ENCODE assay signal across 8 mouse cellular contexts in genomic region chr2:150909429-150910039, GRCm38 (mm10). TPM values are rescaled to one million over a fixed set of nuclear protein-coding genes. Genes with fewer than 3 reads are reported as not detected.
A peak's percentile ranks its signal among the peaks of the same experiment; 100 is the strongest.
DNase-seq lines count a peak whose midpoint lies in the region; ATAC-seq and TF ChIP-seq lines count a peak whose summit lies in the region.

No protein-coding gene starts in this region.

- peak overlapping the region; percentile 76 for H3K4me3 ChIP-seq in G1E (ENCODE audit: low read depth, low read length)
- peak overlapping the region; percentile 67 for H3K4me3 ChIP-seq in forebrain, postnatal 0 days (ENCODE audit: low read depth, low read length)
- H3K4me3 ChIP-seq in lung, embryonic 16.5 days (ENCODE audit: low read length) = peak overlapping the region; percentile 80

- no peaks in the 10 kb centered on the region for H3K9me3 ChIP-seq in G1E (replicated peaks)
- H3K9me3 ChIP-seq in forebrain, postnatal 0 days (ENCODE audit: low read length) = no peaks in the 10 kb centered on the region
- H3K9me3 ChIP-seq in lung, embryonic 16.5 days (ENCODE audit: control insufficient read depth, low read length) = no peaks in the 10 kb centered on the region

- WGBS in forebrain, postnatal 0 days = under 1% methylated on average over 35 of the region's 35 CpGs
- under 1% methylated on average over 35 of the region's 35 CpGs for WGBS in lung, embryonic 16.5 days

- H3K27ac ChIP-seq in forebrain, postnatal 0 days (ENCODE audit: low read depth, low read length) = peak overlapping the region; percentile 46
- peak overlapping the region; percentile 91 for H3K27ac ChIP-seq in lung, embryonic 16.5 days (ENCODE audit: low read length)

- peak overlapping the region; percentile 45 for H3K9ac ChIP-seq in forebrain, postnatal 0 days
- peak overlapping the region; percentile 81 for H3K9ac ChIP-seq in lung, embryonic 16.5 days (ENCODE audit: low read length)

- peak overlapping the region; percentile 54 for H3K4me2 ChIP-seq in forebrain, postnatal 0 days (ENCODE audit: low read depth)
- H3K4me2 ChIP-seq in lung, embryonic 16.5 days (ENCODE audit: low read depth, low read length) = peak overlapping the region; percentile 83

- DNase-seq in G1E (ENCODE audit: low spot score) = peak; percentile 75
- peak; percentile 84 for DNase-seq in cerebellum, adult 18-20 months
- DNase-seq in forebrain, postnatal 0 days = peak; percentile 97
- peak; percentile 80 for DNase-seq in layer of hippocampus, adult 9-10 months (ENCODE audit: low spot score)
- DNase-seq in ovary, postnatal 10 days (ENCODE audit: low spot score) = peak; percentile 77
- DNase-seq in thymus, postnatal 10 days (ENCODE audit: low spot score in 2 of 2) = peak; percentile 92 to 95

- TF ChIP-seq CTCF in G1E (IDR thresholded peaks at IDR 0.05; ENCODE audit: low read depth, low read length) = no peak
- no peak for TF ChIP-seq CTCF in forebrain, postnatal 0 days (IDR thresholded peaks at IDR 0.05; ENCODE audit: low read depth)

- ATAC-seq in G1E (ENCODE audit: extremely low read depth, insufficient number of reproducible peaks, low FRiP score, poor library complexity, severe bottlenecking) = peak; percentile 70
- peak; percentile 90 for ATAC-seq in forebrain, postnatal 0 days
- ATAC-seq in hematopoietic stem cell, adult 5-6 weeks (replicated peaks in 1 of 2; ENCODE audit: insufficient read depth in 1 of 2, low FRiP score in 2 of 2, low TSS enrichment in 1 of 2, low read depth in 1 of 2, poor library complexity in 2 of 2, severe bottlenecking in 2 of 2) = peak; percentile 90 to 93
- ATAC-seq in lung, embryonic 16.5 days (ENCODE audit: low read depth) = peak; percentile 97

- no peaks in the 10 kb centered on the region for H3K27me3 ChIP-seq in G1E (ENCODE audit: insufficient read depth, low read length)
- no peaks in the 10 kb centered on the region for H3K27me3 ChIP-seq in forebrain, postnatal 0 days (ENCODE audit: insufficient read depth, low read length)
- H3K27me3 ChIP-seq in lung, embryonic 16.5 days (ENCODE audit: control insufficient read depth, insufficient read depth, low read depth, low read length) = no peaks in the 10 kb centered on the region

- peaks cover 16% of the 10 kb centered on the region for H3K36me3 ChIP-seq in G1E (replicated peaks)
- H3K36me3 ChIP-seq in forebrain, postnatal 0 days (ENCODE audit: insufficient read depth) = no peaks in the 10 kb centered on the region
- no peaks in the 10 kb centered on the region for H3K36me3 ChIP-seq in lung, embryonic 16.5 days (ENCODE audit: control insufficient read depth, insufficient read depth, low read length)

- peaks cover 20% of the 10 kb centered on the region for H3K4me1 ChIP-seq in G1E (ENCODE audit: insufficient read depth, low read depth, low read length)
- H3K4me1 ChIP-seq in forebrain, postnatal 0 days (ENCODE audit: insufficient read depth) = 0 out of 2 replicates have a peak, but pooled peaks cover 3% of the 10 kb centered on the region
- H3K4me1 ChIP-seq in lung, embryonic 16.5 days (replicated peaks; ENCODE audit: control insufficient read depth, insufficient read depth, low read length) = peaks cover 2% of the 10 kb centered on the region; the same call in 1 of the 2 replicates

RNA-seq across cellular contexts. Expression of gene Gins1, which starts 4.3 kb away (rescaled TPM):
- total RNA-seq in G1E (2014; fragmentation: Nextera tagmentation) (34.8 and 41.6 TPM in 2 replicates), G1E (2017) (92.8 and 104 TPM in 2 replicates)
- 21.0 and 24.0 TPM in 2 replicates for polyA plus RNA-seq in G1E (2012)
- total RNA-seq in forebrain, postnatal 0 days (2014; rRNA removed) = 11.2 and 12.8 TPM in 2 replicates
- 15.5 and 17.5 TPM in 2 replicates for polyA plus RNA-seq in forebrain, postnatal 0 days (2015; fragmentation: Nextera tagmentation; extraction: Ambion mirVana)
- 70.2 and 89.0 TPM in 2 replicates for total RNA-seq in hematopoietic stem cell, adult 5-6 weeks (2017)
- 34.8 and 34.9 TPM in 2 replicates for polyA plus RNA-seq in lung, embryonic 16.5 days (2015; fragmentation: Nextera tagmentation; extraction: Ambion mirVana)

RNA-seq across cellular contexts. Expression of gene Abhd12, which starts 5.0 kb away (rescaled TPM):
- total RNA-seq in G1E (2014; fragmentation: Nextera tagmentation) (17.2 and 23.9 TPM in 2 replicates), G1E (2017) (24.5 and 51.1 TPM in 2 replicates)
- polyA plus RNA-seq in G1E (2012) = 23.9 and 25.6 TPM in 2 replicates
- total RNA-seq in forebrain, postnatal 0 days (2014; rRNA removed) = 146 and 152 TPM in 2 replicates
- 149 and 150 TPM in 2 replicates for polyA plus RNA-seq in forebrain, postnatal 0 days (2015; fragmentation: Nextera tagmentation; extraction: Ambion mirVana)
- 37.8 and 65.7 TPM in 2 replicates for total RNA-seq in hematopoietic stem cell, adult 5-6 weeks (2017)
- polyA plus RNA-seq in lung, embryonic 16.5 days (2015; fragmentation: Nextera tagmentation; extraction: Ambion mirVana) = 53.4 and 56.4 TPM in 2 replicates

Comparison
In these comparisons a context has a peak if more than half of its experiments do, and no peak if none do; other contexts are left out.
1. Peak in every context shown above with its lines: DNase-seq, ATAC-seq, H3K4me3 ChIP-seq and H3K27ac ChIP-seq.